Mouse (Mus musculus) testis, adult 2 months (tissue): Measurements from ENCODE around the gene Nt5e.

Source experiments
- CTCF ChIP-seq: fragments of 200-500 bp; IDR thresholded peaks from 2 replicates; pipeline ENCODE4 v1.5.1; 2012; ENCODE audit warnings: low read depth, mild to moderate bottlenecking, inconsistent platforms, low read length, moderate library complexity; ENCODE audit not compliant: control insufficient read depth, insufficient read depth, insufficient replicate concordance
- POLR2A ChIP-seq: fragments of 200-500 bp; IDR thresholded peaks from 2 replicates; pipeline ENCODE4 v1.6.1; 2012; ENCODE audit warnings: low read depth, mild to moderate bottlenecking, inconsistent platforms, low read length, moderate library complexity; ENCODE audit not compliant: control insufficient read depth

DNA sequence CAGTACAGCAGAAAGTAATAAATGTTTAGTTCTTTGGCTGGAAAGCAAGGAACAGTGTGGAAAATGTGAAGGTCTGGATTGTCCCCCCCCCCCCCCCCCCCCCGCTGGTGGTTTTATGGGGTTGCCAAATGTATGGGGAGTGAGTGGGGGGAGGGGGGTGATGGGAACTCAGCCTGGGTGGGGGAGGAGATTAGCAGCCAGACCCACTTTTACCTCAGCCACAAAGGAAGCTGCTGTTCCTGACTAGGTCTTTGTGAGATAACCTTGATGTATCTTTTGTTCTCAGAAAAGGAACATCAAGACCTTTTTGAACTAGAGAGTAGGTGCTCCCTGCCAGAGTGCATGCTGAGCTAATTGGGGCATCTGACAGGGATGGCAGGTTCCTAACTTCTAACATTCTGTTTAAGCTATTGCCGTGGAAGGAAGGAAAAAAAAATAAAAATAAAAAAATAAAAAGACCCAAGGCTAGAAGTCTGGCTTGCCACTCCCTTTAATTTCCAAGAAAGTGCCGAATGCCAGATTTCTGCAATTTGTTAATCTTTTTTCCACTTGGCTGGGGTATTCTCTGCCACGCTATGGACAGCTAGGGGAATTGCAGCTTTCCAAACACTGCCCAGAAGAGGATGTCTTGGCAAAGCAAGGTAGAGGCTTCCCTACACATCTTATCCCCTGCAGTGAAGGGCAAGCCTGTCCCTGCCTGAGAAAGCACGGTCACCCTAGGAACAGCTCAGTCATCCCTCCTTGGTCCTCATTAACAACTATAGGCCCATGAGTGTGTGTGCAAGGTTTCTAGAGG, 35.3 kb downstream of the Nt5e start:
- TF ChIP-seq CTCF (no peak), POLR2A (no peak)
